Mouse (Mus musculus) ES-CJ7 (cell line): ENCODE results near the gene Enpep.

ENCODE experiments used
- DNase-seq: peaks from one replicate; pipeline ENCODE4 v3.0.0; 2011; ENCODE audit warnings: low read depth, low spot score

Gene Enpep

DNA sequence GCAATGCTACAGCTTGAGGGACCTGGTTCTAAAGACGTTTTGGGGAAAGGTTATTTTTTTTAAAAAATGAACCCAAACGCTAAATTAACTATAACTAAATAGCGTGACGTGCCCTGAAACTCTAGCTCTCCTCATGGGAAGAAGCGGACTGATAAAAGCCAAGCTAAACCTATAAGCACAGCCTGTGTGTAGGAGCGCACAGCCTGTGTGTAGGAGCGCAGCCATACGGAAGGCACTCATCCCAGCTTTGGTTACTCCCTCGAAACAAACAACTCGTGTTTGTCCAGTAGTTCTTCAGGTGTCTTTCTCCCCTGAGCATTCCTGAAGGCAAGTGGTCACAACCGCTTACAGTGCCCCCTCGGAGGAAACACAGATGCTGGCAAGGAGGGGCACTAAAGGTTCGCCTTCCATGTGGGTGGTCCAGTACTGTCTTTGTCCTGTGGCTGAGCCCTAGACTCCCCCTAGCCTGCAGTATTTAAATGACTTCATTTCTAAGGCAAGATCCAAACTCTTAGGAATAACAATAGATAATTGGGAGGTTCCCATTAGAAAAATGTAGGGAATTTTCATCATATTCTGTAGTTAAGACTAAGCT is 93.8 kb downstream of the Enpep start:
- peak; percentile 71 for DNase-seq

DNA sequence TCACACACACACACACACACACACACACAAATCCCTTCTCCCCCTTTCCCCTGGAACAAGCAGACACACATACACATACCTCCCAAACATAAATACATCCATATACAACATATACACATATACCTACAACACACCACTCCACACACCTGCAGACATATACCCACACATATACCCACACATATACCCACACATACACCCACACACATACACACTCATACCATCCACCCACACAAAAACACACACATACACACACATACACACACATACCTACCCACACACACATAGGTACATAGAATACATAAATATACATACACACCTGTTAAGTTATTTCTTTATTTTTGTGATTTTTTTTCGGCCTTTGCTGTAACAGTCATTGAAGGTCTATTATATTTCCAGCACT is 94.5 kb downstream of the Enpep start:
- no peak for DNase-seq

DNA sequence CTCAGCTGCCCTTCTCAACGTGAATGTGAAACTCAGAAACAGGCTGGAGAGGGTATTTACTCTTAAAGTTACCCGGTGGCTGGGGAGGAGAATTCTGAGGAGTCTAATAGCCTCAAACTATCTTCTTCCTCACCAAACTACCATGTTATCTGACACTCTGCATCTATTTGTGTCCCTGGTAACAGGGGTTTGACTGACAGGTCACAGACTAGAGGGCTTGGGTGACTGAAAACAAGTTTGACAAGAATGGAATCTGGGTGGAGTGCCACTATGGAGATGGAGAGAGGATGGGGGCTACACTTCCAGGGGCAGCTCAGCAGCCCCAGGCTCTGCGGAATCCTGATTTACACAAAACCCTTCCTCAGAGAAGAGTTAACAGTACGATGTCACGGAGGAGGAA is 105.2 kb downstream of the Enpep start:
- DNase-seq, result peak; percentile 56

DNA sequence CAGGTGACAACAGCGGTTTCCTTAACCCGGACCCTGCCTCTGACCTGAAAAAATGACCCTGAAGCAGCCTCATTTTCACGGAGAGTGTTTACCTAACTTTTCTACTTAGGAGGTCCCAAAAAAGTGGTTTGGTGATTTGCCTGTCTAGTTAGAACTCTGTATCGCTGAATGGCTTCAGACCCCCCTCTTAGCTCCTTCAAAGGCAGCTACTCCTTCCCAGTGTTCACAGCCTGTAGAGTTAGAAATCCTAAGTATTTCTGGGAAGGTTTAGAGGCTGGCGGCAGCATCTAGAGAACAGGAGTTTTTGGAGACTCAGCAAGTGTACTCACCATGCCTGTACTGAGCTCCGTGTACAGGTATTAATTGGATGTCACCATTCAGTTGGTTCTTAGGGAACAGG is 105.8 kb downstream of the Enpep start:
- DNase-seq, result no peak

DNA sequence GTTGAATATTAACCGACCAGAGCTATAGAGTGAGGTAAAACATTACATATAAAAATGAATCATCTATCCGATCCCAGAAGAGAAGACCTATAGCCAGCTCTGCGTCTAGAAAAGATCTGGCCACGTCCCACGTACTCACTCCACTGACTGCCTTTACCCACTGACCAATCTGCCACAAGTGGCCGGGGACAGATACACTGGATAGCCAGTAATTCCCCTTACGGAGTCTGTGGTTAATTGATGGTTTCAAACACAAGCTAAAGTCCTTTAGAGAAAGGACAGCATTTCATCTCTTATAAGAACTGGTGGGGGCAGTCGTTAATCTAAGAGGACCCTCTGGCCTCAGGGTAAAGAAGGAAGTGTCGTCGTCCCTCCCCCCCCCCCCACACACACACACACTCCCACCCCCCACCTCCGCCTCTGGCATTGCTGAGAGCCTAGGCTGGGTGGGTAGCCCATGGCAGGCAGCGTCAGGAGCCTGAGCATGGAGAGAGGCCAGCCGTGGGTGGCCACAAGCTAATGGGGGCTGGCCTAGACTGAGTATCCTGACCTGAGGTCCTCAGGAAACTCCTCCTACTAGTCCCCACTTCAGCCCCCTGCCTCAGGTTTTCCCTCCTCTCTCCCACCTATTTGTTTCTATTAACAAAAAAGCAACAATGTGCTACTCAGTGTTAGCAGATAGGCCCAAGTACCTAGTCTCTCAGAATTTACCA is 106.8 kb downstream of the Enpep start:
- DNase-seq, result no peak

DNA sequence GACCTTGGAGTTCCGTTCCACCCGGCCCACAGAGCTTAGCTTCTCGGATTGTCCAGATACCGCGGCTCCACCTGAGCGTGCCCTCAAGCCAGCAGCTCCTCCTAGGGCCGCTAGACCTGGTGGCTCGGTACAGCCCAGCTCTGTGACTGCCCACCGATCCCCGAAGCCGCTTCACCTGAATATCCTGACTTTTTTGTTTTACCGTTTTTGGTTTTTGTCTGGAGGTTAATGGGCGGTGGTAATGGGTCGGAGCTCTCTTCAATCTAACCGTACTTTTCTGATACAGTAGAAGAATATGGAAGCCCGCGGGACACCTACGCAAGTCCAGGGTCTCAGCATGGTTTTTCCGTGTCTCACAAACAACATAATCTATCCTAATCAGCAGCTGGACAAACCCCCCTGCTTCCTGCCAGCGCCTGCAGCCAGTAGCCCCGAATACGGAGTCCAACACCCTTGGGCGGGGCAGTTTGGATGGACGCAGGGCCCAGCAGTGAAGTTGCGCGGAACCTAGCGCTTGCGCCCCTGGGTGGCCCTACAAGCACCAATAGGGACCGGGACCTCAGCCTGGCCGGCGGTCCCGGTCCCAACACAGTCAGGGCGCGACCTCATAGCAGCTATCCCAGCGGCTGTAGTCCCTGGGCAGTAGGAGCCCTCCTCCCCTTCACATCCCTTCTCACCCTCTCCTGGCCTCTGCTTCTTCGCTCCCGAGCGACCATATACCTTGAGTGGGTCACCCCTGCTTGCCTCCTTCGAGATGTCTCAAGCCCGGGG is 107.5 kb downstream of the Enpep start:
- DNase-seq, result no peak

DNA sequence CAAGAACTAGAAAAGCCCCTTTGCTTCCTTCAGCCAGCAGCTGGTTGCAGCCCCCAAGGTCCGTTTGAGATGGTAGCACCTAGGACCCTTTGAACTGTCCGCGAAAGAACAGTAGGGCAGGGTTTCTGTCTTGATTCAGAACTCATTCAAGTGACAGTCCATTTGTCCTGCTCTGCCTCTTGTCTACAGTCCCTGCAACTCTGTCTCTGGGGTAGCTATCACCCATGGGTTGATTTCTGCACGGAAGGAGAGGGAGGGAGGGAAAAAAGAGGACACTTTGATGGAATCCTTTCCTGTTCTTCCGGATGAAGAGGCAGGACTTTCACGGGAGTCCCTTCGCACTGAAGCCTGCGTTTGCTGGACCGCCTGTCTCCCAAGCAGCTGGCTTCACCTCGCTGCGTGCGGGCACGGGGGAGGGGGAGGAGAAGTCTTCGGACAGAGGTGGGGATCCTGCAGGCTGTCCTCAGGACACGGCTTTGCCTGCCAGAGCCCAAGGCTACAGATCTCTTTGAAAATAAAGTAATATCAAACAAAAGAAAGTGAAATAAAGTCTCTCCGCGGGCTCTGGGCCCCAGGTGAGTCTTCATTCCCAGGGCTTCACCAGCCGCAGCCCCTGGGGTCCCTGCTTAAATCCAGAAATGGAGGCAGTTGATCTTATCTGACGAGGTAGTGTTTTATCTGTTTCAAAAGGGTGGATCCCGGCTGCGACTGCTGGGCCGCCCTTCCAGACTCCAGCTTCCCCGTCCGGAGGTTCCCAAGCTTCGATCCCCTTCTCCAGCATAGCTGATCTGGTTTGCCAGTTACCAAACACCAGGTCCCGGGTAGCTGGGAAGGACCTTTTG is 108.3 kb downstream of the Enpep start:
- DNase-seq, result peak; percentile 45

DNA sequence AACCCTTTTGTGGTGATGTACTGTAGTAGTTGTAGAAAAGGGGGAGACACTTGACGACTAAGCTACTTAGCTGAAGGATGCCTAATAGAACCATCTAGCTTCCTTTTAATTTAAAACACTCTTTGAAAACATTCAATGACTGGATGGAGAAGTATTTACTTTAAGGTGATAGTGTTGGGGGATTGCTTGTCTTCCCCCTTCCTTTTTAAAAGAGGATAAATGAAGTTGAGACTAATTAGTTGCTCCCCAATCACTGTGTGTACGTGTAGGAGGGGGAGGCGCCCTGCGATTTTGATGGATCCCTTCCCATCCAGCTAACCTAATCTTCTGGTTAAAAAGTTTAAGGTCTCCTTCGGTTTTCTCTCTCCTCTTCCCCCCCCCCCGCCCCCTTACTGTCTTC is 109.1 kb downstream of the Enpep start:
- DNase-seq, result no peak

DNA sequence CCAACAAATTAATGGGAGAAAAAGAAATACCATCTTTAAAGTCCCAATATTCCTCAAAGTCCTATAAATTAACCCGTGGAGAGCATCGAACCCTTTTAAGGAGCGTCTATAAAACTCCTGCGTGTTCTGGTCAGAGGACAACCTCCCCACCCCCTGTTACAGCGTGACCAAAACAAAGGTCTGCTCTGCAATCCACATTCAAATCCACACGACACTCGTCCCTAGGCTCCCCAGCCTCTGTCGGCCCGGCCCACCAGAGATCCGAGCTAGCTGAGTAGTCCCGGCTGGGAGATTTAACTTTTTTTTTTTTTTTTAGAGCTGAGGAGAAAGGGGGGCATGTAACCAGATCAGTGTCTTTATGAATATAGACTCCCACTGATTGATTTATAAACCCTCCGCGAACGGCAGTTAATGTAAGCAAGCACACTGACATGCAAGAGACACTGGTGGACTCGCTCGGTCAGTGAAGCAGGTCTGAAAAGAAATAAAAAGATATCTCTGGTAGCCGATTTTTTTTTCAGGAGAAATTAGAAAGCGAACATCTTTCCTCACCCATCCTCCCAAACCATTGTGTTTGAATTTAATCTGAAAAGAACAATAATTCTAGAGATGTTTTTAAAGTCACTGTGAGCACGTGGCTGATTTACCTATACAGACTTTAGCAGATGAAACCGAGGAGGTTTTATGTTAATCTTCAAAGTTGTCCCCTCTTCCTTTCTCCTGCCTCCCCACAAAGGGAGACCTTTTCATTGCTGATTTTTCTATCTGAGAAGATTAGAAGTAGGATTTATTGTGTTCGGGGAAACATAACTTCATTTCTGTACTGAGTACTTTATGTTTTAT is 109.9 kb downstream of the Enpep start:
- DNase-seq, result no peak

DNA sequence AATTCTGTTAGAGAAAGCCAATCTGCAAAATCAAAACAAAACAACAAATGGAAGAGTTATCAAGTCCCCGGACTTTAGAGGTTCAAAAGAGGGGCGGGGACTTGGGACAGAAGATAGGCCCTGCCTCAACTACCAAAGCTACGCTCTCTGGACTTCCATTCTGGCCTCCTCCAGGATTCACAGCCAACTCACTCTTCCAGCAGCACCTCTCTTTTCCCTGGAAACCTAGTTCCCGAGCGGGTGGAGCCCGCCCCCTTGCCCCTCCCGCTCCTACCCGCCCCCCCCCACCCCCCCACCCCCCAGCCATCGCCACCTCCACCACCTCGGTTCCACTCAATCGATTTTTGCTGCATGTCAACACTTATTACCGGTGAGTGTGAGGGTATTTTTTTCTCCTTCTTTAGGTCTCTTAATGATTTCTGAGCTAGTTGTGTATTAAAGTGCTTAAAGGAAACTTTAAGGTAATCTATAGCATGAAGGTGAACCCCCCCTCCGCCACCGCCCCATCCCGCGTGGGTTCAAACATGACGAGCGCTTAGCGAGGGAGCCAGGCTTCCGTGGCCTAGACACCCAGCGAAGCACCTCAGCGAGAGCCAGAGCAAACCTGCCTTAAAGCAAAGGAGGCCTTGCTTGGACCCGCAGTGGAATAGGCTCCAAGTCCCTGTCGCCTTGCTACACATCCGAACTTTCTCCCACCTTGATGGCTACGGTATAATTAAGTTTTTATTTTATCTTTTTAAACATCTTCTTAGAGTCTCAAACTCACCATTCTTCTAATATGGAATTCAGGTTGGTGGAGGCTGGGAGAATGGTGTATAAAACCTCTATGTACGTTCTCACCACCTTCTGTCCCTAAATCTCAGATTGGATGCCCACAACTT is 110.9 kb downstream of the Enpep start:
- no peak for DNase-seq

DNA sequence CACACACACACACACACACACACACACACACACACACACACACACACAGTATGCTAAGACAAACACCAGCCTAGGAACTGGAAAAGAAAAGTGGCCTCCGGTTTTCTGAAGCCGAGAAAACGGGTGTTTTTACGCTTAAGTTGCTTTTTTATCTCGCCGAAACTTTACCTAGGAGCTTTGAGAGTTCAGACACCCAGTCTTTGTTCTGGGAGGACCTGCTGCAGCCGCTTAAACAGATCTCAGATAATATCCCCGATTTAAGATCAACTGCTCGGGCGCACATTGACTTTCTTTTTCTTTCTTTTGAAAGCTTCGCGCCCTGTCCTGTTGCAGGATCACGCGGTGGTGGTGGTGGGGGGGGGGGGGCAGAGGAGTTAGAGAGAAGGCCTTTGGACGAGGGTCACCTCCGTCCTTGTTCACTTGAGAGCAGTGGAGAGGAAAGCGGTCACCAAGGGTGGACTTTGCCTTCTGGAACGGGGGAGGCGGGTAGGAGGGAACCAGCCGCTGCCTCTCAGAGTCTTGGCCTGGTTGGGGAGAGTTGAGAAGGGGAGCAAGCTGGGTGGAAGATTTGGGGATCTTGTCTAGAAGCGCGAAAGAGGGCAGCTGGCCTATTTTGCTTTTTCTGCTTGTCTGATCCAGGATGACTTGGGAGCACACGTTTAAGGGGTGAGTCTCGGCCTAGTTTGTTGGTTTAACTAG is 111.7 kb downstream of the Enpep start:
- peak; percentile 58 for DNase-seq

DNA sequence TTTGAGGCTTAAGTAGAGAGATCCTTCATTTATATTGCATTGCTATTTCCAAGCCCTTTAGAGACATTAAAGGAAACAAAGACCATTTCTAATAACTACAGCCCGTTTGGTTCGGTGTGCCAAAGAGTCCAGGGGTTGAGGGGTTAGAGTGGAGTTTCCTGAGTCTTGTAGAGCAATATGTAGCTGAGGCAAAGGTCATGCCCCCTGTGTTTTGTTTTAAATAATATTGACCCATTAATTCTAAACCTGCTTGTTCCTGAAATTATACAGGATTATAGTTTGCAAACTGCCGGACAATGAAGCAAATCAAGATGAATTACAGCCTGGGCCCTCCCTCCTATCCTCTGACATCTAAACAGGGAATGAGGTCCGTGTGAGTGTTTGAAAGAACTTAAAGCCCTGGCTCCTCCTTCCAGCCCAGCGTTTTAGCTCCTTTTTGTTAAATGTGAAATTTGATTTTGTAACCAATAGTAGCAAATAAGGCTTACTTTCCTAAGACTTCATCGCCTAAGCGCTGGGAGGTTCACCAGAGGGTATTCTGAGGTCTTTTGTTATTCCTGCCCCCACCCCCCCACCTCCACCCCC is 112.3 kb downstream of the Enpep start:
- no peak for DNase-seq
